Mouse (Mus musculus) thymus, postnatal 36 days (tissue): ENCODE measurements at regions not wholly inside any gene's neighbourhood (a gene's known extent, or its start where the extent isn't known, plus 50 kb on each side); places are given as distances from the start of the nearest gene placed in this dataset.

Source experiments
- DNase-seq, 2 experiments: peaks; one replicate each; pipeline ENCODE4 v3.0.0; 2022; ENCODE audit warnings: mixed read lengths in 2 of 2

- DNase-seq: no peak
Observed at GRCm38 (mm10) chr2:12614345-12614744, 195.1 kb upstream of the Mindy3 start.

GRCm38 (mm10) chr2:12613858-12614257, 194.6 kb upstream of the Mindy3 start:
- DNase-seq: no peak

- no peak for DNase-seq
Observed at GRCm38 (mm10) chr2:12582566-12582965, 163.3 kb upstream of the Mindy3 start.

GRCm38 (mm10) chr2:12557736-12558135, 138.5 kb upstream of the Mindy3 start:
- no peak for DNase-seq

- no peak for DNase-seq
Observed at GRCm38 (mm10) chr2:12522411-12522810, 103.1 kb upstream of the Mindy3 start.

GRCm38 (mm10) chr2:12521744-12522143, 102.5 kb upstream of the Mindy3 start:
- DNase-seq: no peak

GRCm38 (mm10) chr2:12492369-12492768, 73.1 kb upstream of the Mindy3 start:
- DNase-seq: peak; percentile 24 to 38

GRCm38 (mm10) chr2:12469440-12470339, 50.4 kb upstream of the Mindy3 start:
- no peak for DNase-seq
